25 mouse cellular contexts compared by ENCODE assay signal in the genomic region with DNA sequence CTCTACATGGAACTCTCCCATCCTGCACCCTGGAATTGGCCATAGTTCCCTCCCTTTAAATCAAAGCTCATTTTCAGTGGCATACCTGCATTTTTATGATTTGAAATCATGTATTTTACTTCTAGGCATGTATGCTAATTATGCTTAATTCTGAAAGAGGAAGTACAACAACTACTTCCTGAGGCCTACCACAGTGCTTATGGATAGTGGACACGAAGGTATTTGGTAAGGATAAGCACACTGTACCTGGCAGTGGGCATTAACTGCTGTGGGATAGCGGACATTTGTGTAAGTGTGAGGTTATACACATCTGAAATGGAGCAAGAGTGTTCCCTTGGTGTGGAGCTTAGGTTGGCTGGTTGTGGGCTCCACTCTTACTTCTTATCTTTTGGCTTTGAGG. TPM values are rescaled to one million over a fixed set of nuclear protein-coding genes. Genes with fewer than 3 reads are reported as not detected.
DNase-seq lines count a peak whose midpoint lies in the region; ATAC-seq and TF ChIP-seq lines count a peak whose summit lies in the region.
"Had no signal": no experiment of that assay in that cellular context is flagged by ENCODE, and none has a peak within 500 bp of the region (broad histone marks: within the 10 kb centered on the region; RNA-seq: fewer than 3 reads in every experiment).

No protein-coding gene starts in this region.

- no peak for TF ChIP-seq POLR2A in CH12.LX (IDR thresholded peaks at IDR 0.05; ENCODE audit: low read depth, low read length)

- dilution Hi-C loops in CH12.LX (cut with MboI; ENCODE audit: extremely low pct_ligation_motif_present, extremely low pct_unique_long_range_greater_than_20kb, low sequenced_read_pairs) = no loop called here

- intact Hi-C loops in left cerebral cortex, postnatal 25 days (cut with DNase I) = no loop called here

- TF ChIP-seq RAD21 in CH12.LX (IDR thresholded peaks at IDR 0.05; ENCODE audit: low read depth, low read length) = no peak

- no peak overlapping the region for H3K27ac ChIP-seq in CH12.LX (ENCODE audit: insufficient read depth, low read depth)
- no peak overlapping the region for H3K27ac ChIP-seq in intestine, embryonic 15.5 days
- H3K27ac ChIP-seq: embryonic facial prominence, embryonic 13.5 days; heart, embryonic 13.5 days; layer of hippocampus, adult 2 months; liver, embryonic 14.5 days had no signal

- H3K27me3 ChIP-seq in CH12.LX (replicated peaks) = no peaks in the 10 kb centered on the region
- no peaks in the 10 kb centered on the region for H3K27me3 ChIP-seq in intestine, embryonic 15.5 days (replicated peaks)
- H3K27me3 ChIP-seq: embryonic facial prominence, embryonic 13.5 days; heart, embryonic 13.5 days; Patski had no signal

- H3K36me3 ChIP-seq in CH12.LX (replicated peaks in 1 of 2; ENCODE audit: control insufficient read depth in 1 of 2, insufficient read depth in 1 of 2, low read length in 1 of 2) = peaks cover 5 to 28% of the 10 kb centered on the region in 2 experiments
- peaks cover 5% of the 10 kb centered on the region; the same call in 1 of the 2 replicates for H3K36me3 ChIP-seq in intestine, embryonic 15.5 days

- no peak for TF ChIP-seq CTCF in CH12.LX (conservative IDR thresholded peaks at IDR 0.05 in 1 of 2, IDR thresholded peaks at IDR 0.05 in 1 of 2; ENCODE audit: low read depth in 2 of 2, low read length in 2 of 2)

- DNase-seq in heart, adult 11 months = peak; percentile 28
- no peak for DNase-seq in heart, adult 9 months (ENCODE audit: low spot score in 2 of 2)
- no peak for DNase-seq in CH12.LX (ENCODE audit: extremely low read depth)
- no peak for DNase-seq in left cerebral cortex, postnatal 25 days (ENCODE audit: low spot score in 2 of 2)
- DNase-seq in Muller cell, postnatal 12 days (ENCODE audit: inconsistent ontology term) = no peak
- DNase-seq in ovary, postnatal 10 days (ENCODE audit: low spot score) = no peak
- DNase-seq: adrenal gland, adult 8-10 months; cerebellum, adult 9-10 months; heart, postnatal 36 days; kidney, adult 18-20 months; kidney, postnatal 10 days; layer of hippocampus, postnatal 36 days; left cerebral cortex, postnatal 4 days; right cerebral cortex, adult 18-20 months; thymus, postnatal 4 days had no signal

- no peak overlapping the region for H3K4me2 ChIP-seq in CH12.LX (ENCODE audit: insufficient read depth, low read depth, poor library complexity, severe bottlenecking)
- no peak overlapping the region for H3K4me2 ChIP-seq in intestine, embryonic 15.5 days (replicated peaks)
- H3K4me2 ChIP-seq: embryonic facial prominence, embryonic 13.5 days; heart, embryonic 13.5 days had no signal

- peak; percentile 48; the same call in 1 of the 2 replicates for TF ChIP-seq EP300 in CH12.LX (IDR thresholded peaks at IDR 0.05; ENCODE audit: low read length)

- H3K9me3 ChIP-seq in CH12.LX (replicated peaks; ENCODE audit: low read length) = peaks cover 3% of the 10 kb centered on the region
- no peaks in the 10 kb centered on the region for H3K9me3 ChIP-seq in intestine, embryonic 15.5 days
- H3K9me3 ChIP-seq: embryonic facial prominence, embryonic 13.5 days; heart, embryonic 13.5 days had no signal

- peak; percentile 55 for ATAC-seq in intestine, embryonic 15.5 days
- peak; percentile 52 for ATAC-seq in monocyte, adult 5-6 weeks (replicated peaks; ENCODE audit: insufficient number of reproducible peaks, low FRiP score, low TSS enrichment, poor library complexity, severe bottlenecking)
- ATAC-seq: forebrain, embryonic 14.5 days; hindbrain, embryonic 16.5 days; lung, postnatal 0 days; Patski had no signal

- peaks cover 55% of the 10 kb centered on the region for H3K79me2 ChIP-seq in CH12.LX (replicated peaks; ENCODE audit: control insufficient read depth, extremely low read depth, insufficient read depth, poor library complexity, severe bottlenecking)

- no peak overlapping the region for H3K4me3 ChIP-seq in CH12.LX (replicated peaks in 1 of 3; ENCODE audit: low read depth in 2 of 3, low read length in 2 of 3, poor library complexity in 1 of 3)
- H3K4me3 ChIP-seq in intestine, embryonic 15.5 days (replicated peaks) = no peak overlapping the region
- H3K4me3 ChIP-seq: embryonic facial prominence, embryonic 13.5 days; heart, embryonic 13.5 days; layer of hippocampus, adult 2 months had no signal

- H3K4me1 ChIP-seq in CH12.LX (ENCODE audit: control insufficient read depth in 1 of 2, insufficient read depth in 2 of 2) = peaks cover 13 to 34% of the 10 kb centered on the region in 2 experiments
- H3K4me1 ChIP-seq in intestine, embryonic 15.5 days (replicated peaks) = 0 out of 2 replicates have a peak, but pooled peaks cover 8% of the 10 kb centered on the region

- WGBS in intestine, embryonic 15.5 days = 79% methylated on average over 2 of the region's 2 CpGs

- no peak overlapping the region for H3K9ac ChIP-seq in CH12.LX (ENCODE audit: insufficient read depth, low read depth)
- H3K9ac ChIP-seq in intestine, embryonic 15.5 days = no peak overlapping the region
- H3K9ac ChIP-seq: embryonic facial prominence, embryonic 13.5 days; heart, embryonic 13.5 days; liver, embryonic 14.5 days had no signal

- in situ Hi-C loops in CH12.LX (cut with MboI; ENCODE audit: low pct_ligation_motif_present, low pct_unique_long_range_greater_than_20kb, low sequenced_read_pairs) = no loop called here

TF ChIP-seq in CH12.LX, 34 proteins besides CTCF, POLR2A, EP300 and RAD21:
- no peak for TF ChIP-seq ELF1 (IDR thresholded peaks at IDR 0.05; ENCODE audit: low read depth, low read length)
- TF ChIP-seq NRF1 (IDR thresholded peaks at IDR 0.05; ENCODE audit: low read depth, low read length) = no peak
- TF ChIP-seq ZMIZ1 (IDR thresholded peaks at IDR 0.05; ENCODE audit: low read depth, low read length) = no peak
- TF ChIP-seq CHD2 (IDR thresholded peaks at IDR 0.05; ENCODE audit: low read length) = no peak
- no peak for TF ChIP-seq SIN3A (IDR thresholded peaks at IDR 0.05; ENCODE audit: low read length)
- TF ChIP-seq BHLHE40 (IDR thresholded peaks at IDR 0.05; ENCODE audit: low read depth, low read length) = no peak
- no peak for TF ChIP-seq GABPA (IDR thresholded peaks at IDR 0.05; ENCODE audit: insufficient replicate concordance, low read depth, low read length)
- TF ChIP-seq POLR2AphosphoS2 (IDR thresholded peaks at IDR 0.05; ENCODE audit: low read depth, low read length) = no peak
- no peak for TF ChIP-seq TBP (conservative IDR thresholded peaks at IDR 0.05; ENCODE audit: low read depth, low read length)
- no peak for TF ChIP-seq SMC3 (IDR thresholded peaks at IDR 0.05; ENCODE audit: low read depth, low read length)
- no peak for TF ChIP-seq USF2 (conservative IDR thresholded peaks at IDR 0.05; ENCODE audit: low read depth, low read length)
- TF ChIP-seq MAX (IDR thresholded peaks at IDR 0.05; ENCODE audit: low read length) = no peak

RNA-seq across cellular contexts. Expression of a gene that starts 11.0 kb away (rescaled TPM):
- 78.8 and 80.0 TPM in 2 replicates for total RNA-seq in CH12.LX (2012; rRNA removed)
- 112 and 130 TPM in 2 replicates for total RNA-seq in CH12.LX (2014; rRNA removed)
- 98.4 and 125 TPM in 2 replicates for polyA plus RNA-seq in CH12.LX (2012; ENCODE audit: insufficient read length, low read depth)
- polyA plus RNA-seq in intestine, embryonic 15.5 days (2015; fragmentation: Nextera tagmentation; extraction: Ambion mirVana) = 54.7 and 56.5 TPM in 2 replicates
- 150 to 232 TPM (median 173 TPM) in 3 replicates for total RNA-seq in monocyte, adult 5-6 weeks (2017)
- total RNA-seq in left cerebral cortex, postnatal 25 days (2021) = 100 to 1,000 TPM; 318 to 320 TPM
